Mouse (Mus musculus) intestine, postnatal 0 days (tissue): ENCODE results near the gene Gpha2. TPM values are rescaled to one million over a fixed set of nuclear protein-coding genes. Genes with fewer than 3 reads are reported as not detected.

Experiments
- ATAC-seq: fragments of 200-750 bp; cut with Nextera tagmentation; 2 replicates; pipeline ENCODE4 v1.8.0; 2017; ENCODE audit warnings: mild to moderate bottlenecking, moderate TSS enrichment, moderate library complexity
- H3K27ac ChIP-seq: fragments of 300-500 bp; sonication (generic); 2 replicates; pipeline ENCODE4 v1.5.1; 2014; ENCODE audit warnings: mild to moderate bottlenecking, low read depth, low read length, moderate library complexity
- H3K27me3 ChIP-seq: fragments of 300-500 bp; sonication (generic); replicated peaks from 2 replicates; pipeline ENCODE4 v1.6.1; 2014; ENCODE audit warnings: low read length, mixed read lengths; ENCODE audit not compliant: control insufficient read depth, insufficient read depth
- H3K36me3 ChIP-seq: fragments of 300-500 bp; sonication (generic); 2 replicates; pipeline ENCODE4 v1.6.1; 2014; ENCODE audit warnings: mild to moderate bottlenecking, moderate library complexity; ENCODE audit not compliant: control insufficient read depth, insufficient read depth
- H3K4me1 ChIP-seq: fragments of 300-500 bp; sonication (generic); replicated peaks from 2 replicates; pipeline ENCODE4 v1.6.1; 2014; ENCODE audit warnings: antibody characterized with exemption, low read length, mixed read lengths; ENCODE audit not compliant: control insufficient read depth, insufficient read depth
- H3K4me2 ChIP-seq: fragments of 300-500 bp; sonication (generic); replicated peaks from 2 replicates; pipeline ENCODE4 v1.6.1; 2014; ENCODE audit warnings: low read depth, mild to moderate bottlenecking, moderate library complexity
- H3K4me3 ChIP-seq: fragments of 300-500 bp; sonication (generic); 2 replicates; pipeline ENCODE4 v1.5.1; 2014; ENCODE audit warnings: low read depth, low read length
- H3K9ac ChIP-seq: fragments of 300-500 bp; sonication (generic); 2 replicates; pipeline ENCODE4 v1.6.1; 2014; ENCODE audit warnings: mild to moderate bottlenecking, low read depth, low read length
- H3K9me3 ChIP-seq: fragments of 300-500 bp; sonication (generic); 2 replicates; pipeline ENCODE4 v1.6.1; 2016; ENCODE audit warnings: mixed run types; ENCODE audit not compliant: control insufficient read depth
- CTCF ChIP-seq: sonication (generic); IDR thresholded peaks from 2 replicates; pipeline ENCODE4 v1.5.1; 2016; ENCODE audit warnings: low read depth, mild to moderate bottlenecking, control low read depth, antibody characterized with exemption, moderate library complexity
- WGBS: fragments of 180-500 bp; shearing (Covaris S2); extraction: QIAGEN DNeasy Blood & Tissue Kit; methylation state at CpG from one replicate; pipeline ENCODE4 v1.1.7; 2014; 5-methylcytosine and 5-hydroxymethylcytosine counted together
- polyA plus RNA-seq: library from polyadenylated mRNA; unstranded; fragments of >200 nt; fragmentation: Nextera tagmentation; extraction: Ambion mirVana; gene quantifications from 2 replicates; pipeline ENCODE4 v1.2.1, GENCODE M21; 2015

The Gpha2 gene
- polyA plus RNA-seq, 1 experiment from 2014 or later, result 0.34 TPM

DNA sequence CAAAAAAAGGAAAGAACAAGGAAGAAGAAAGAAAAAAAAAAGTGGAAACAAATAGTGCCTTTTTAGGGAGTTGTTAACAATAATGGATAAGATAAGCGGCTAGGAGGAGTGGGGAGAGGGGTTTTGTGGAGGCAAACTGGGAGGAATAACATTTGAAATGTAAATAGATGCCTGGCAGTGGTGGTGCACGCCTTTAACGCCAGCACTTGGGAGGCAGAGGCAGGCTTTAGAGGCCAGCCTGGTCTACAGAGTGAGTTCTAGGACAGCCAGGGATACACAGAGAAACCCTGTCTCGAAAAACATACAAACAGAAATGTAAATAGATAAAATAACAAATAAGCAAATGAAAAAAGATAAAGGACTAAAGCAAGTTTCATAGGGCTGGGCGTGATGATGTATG lies 14.5 kb downstream of the Gpha2 start:
- Histone ChIP-seq H3K4me3 (no peak overlapping the region), H3K9me3 (no peaks in the 10 kb centered on the region), H3K4me2 (peak overlapping the region; percentile 88; the same call in 1 of the 2 replicates), H3K9ac (no peak overlapping the region), H3K27me3 (no peaks in the 10 kb centered on the region), H3K36me3 (peaks cover 15% of the 10 kb centered on the region; the same call in 1 of the 2 replicates), H3K27ac (no peak overlapping the region), H3K4me1 (peaks cover 2% of the 10 kb centered on the region; the same call in 1 of the 2 replicates)
- TF ChIP-seq CTCF, result no peak
- no peak for ATAC-seq
- 21% methylated on average over 5 of the region's 5 CpGs for WGBS

DNA sequence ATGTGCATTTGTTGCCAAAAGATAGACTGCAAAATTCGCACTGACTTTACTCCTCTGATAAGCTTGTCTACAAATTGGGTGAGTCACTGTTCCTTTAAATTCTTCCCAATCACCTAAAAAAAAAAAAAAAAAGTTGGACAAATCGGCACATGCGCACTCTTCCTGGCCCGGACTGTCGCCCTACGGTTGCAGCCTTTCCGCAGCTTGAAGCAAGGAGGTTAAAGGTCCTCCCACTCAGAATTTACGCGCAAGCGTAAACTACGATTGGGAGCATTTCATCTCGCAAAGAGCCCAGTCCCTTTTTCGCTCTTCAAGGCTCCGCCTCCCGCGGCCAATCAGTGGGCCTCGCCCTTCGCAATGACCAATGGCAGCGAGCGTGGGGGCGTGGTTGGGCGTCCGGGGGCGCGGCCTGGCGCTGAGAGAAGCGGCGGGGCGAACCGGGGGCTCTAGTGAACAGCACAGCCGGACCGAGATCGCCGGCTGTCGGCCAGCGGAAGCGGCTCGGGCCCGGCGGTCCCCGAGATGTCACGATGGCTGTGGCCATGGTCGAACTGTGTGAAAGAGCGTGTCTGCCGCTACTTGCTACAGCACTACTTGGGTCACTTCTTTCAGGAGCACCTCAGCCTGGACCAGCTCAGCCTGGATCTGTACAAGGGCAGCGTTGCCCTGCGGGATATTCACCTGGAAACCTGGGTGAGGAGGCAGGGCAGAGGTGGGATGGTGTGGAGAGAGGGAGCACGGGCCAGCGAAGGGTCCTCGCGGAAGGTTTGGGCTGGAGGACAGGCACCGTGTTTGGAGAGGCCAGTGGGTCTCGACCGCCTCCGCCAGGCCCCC lies 15.3 kb downstream of the Gpha2 start, which contains the start of gene Atg2a:
Gene Atg2a, plus strand, starts transcription at position 395 of the 834 bp plus-strand sequence.
- WGBS, result under 1% methylated on average over 55 of the region's 55 CpGs
- peaks cover 22% of the 10 kb centered on the region for H3K36me3 ChIP-seq
- H3K27me3 ChIP-seq, result no peaks in the 10 kb centered on the region
- peak within 1 kb of the TSS; percentile 90 for H3K4me3 ChIP-seq
- peak; percentile 95 for ATAC-seq
- peak; percentile 48 for TF ChIP-seq CTCF
- H3K27ac ChIP-seq, result peak within 1 kb of the TSS; percentile 77
- H3K9ac ChIP-seq, result peak within 1 kb of the TSS; percentile 77
- H3K4me2 ChIP-seq, result peak within 1 kb of the TSS; percentile 88
- no peaks in the 10 kb centered on the region for H3K9me3 ChIP-seq
- H3K4me1 ChIP-seq, result peaks cover 2% of the 10 kb centered on the region; the same call in 1 of the 2 replicates

DNA sequence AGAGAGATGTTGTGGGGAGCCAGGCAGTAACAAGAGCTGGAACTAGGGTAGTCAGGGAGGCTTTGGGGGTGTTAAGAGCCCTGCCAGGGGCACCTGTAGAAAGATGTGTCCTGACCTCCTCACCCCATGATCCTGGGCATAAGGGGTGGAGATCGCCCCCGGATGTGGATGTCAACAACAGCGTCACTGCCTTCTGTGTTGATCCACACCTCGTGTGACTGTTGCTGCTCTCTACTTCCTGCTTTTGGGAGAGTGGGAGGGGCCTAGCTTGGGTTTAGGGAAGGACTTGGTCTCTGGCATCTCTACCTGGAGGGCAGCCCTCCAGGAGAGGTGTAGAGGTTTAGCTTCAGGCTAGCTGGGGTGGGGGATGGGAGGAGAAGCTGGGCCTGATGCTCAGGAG lies 16.1 kb downstream of the Gpha2 start:
- H3K27me3 ChIP-seq, result no peaks in the 10 kb centered on the region
- no peak for TF ChIP-seq CTCF
- H3K9ac ChIP-seq, result peak overlapping the region; percentile 77
- H3K4me3 ChIP-seq, result peak overlapping the region; percentile 90
- H3K27ac ChIP-seq, result peak overlapping the region; percentile 77
- peaks cover 30% of the 10 kb centered on the region for H3K36me3 ChIP-seq
- peak; percentile 17 for ATAC-seq
- 0 out of 2 replicates have a peak, but pooled peaks cover 2% of the 10 kb centered on the region for H3K4me1 ChIP-seq
- 0% methylated on average over 4 of the region's 4 CpGs for WGBS
- H3K4me2 ChIP-seq, result peak overlapping the region; percentile 88
- no peaks in the 10 kb centered on the region for H3K9me3 ChIP-seq

DNA sequence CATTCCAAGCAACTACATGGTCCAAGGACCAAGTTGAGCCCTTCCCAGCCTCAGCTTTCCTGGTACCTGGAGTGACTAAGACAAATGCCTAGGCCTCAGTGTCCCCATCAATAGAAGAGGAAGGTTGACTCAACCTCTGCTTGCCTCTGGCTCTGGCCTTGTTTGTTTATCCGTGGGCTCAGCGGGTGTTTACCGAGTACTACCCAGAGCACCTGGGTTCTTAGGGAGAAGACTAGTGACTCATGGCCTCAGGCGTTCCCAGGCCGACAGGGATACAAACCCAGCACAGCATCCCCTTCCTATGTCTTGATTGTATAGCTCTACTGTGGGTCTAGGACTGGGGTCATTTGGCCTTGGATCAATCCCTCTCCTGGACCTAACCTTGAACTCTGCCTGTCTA lies 17.0 kb downstream of the Gpha2 start:
- Histone ChIP-seq H3K27me3 (no peaks in the 10 kb centered on the region), H3K27ac (no peak overlapping the region), H3K9me3 (no peaks in the 10 kb centered on the region), H3K9ac (no peak overlapping the region), H3K4me2 (peak overlapping the region; percentile 88; the same call in 1 of the 2 replicates), H3K4me1 (0 out of 2 replicates have a peak, but pooled peaks cover 2% of the 10 kb centered on the region), H3K36me3 (peaks cover 40% of the 10 kb centered on the region), H3K4me3 (no peak overlapping the region)
- no peak for TF ChIP-seq CTCF
- 61% methylated on average over 5 of the region's 5 CpGs for WGBS
- ATAC-seq, result no peak

DNA sequence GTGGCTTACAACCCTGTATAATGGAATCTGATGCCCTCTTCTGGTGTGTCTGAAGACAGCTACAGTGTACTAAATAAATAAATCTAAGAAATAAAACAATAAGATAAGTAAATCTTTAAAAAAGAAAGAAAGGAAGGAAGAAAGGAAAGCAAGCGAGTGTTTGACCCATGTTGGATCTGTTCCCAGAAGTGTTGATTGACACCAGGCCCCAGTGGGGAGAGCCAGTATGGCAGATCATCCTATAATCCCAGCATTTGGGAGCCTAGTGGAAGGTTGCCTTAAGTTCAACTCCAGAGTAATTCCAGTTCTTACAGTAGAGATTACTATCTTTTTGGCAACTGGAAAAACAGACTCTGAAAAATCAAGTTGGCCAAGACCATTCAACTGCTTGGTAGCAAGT lies 19.6 kb downstream of the Gpha2 start:
- Histone ChIP-seq H3K36me3 (peaks cover 55% of the 10 kb centered on the region), H3K4me3 (no peak overlapping the region), H3K9me3 (no peaks in the 10 kb centered on the region), H3K9ac (no peak overlapping the region), H3K4me1 (0 out of 2 replicates have a peak, but pooled peaks cover 2% of the 10 kb centered on the region), H3K27me3 (no peaks in the 10 kb centered on the region), H3K27ac (no peak overlapping the region), H3K4me2 (no peak overlapping the region)
- no peak for TF ChIP-seq CTCF
- WGBS, result 69% methylated on average over 1 of the region's 1 CpGs
- ATAC-seq, result no peak

DNA sequence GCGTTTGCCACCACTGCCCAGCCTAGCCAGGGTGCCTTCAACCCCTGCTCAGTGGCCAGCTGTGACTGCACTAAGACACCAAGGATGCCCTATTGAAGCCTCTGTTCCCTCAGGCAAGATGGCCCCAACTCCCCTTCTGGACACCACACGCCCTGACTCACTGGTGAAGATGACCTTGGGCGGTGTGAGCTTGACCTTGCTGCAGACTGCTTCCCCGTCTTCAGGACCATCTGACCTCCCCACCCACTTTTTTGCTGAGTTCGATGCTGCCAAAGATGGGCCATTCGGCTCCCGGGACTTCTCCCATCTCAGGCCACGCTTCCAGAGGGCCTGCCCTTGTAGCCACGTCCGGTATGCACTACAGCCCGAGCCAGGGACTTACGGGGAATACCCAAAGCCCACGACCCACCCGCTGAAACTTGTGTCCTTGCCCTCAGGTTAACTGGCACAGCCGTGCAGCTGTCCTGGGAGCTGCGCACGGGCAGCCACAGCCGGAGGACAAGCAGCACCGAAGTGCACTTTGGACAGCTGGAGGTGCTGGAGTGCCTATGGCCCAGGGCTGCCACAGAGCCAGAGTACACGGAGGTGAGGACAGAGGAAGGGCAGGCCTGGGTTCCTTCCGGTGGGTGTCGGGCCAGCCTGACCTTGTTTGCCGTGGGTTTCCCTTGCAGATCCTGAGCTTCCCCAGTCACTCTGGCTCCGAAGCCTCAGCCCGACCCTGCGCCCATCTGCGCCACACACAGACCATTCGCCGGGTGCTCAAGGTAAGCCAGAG lies 21.5 kb downstream of the Gpha2 start:
- no peak for ATAC-seq
- H3K27ac ChIP-seq, result no peak overlapping the region
- H3K27me3 ChIP-seq, result no peaks in the 10 kb centered on the region
- peaks cover 73% of the 10 kb centered on the region for H3K36me3 ChIP-seq
- no peaks in the 10 kb centered on the region for H3K9me3 ChIP-seq
- no peak for TF ChIP-seq CTCF
- H3K9ac ChIP-seq, result no peak overlapping the region
- no peak overlapping the region for H3K4me3 ChIP-seq
- no peak overlapping the region for H3K4me2 ChIP-seq
- 95% methylated on average over 29 of the region's 29 CpGs for WGBS
- H3K4me1 ChIP-seq, result no peaks in the 10 kb centered on the region
